Mouse (Mus musculus): ENCODE results near the gene Wdr62. TPM values are rescaled to one million over a fixed set of nuclear protein-coding genes. Genes with fewer than 3 reads are reported as not detected.
"Not testable (repeated sequence)": the region's sequence is repeated elsewhere in the genome, so short reads cannot be mapped to it uniquely, and the experiment has no call there.

Gene Wdr62
- polyA plus RNA-seq, 1 experiment: 12.8 TPM

DNA sequence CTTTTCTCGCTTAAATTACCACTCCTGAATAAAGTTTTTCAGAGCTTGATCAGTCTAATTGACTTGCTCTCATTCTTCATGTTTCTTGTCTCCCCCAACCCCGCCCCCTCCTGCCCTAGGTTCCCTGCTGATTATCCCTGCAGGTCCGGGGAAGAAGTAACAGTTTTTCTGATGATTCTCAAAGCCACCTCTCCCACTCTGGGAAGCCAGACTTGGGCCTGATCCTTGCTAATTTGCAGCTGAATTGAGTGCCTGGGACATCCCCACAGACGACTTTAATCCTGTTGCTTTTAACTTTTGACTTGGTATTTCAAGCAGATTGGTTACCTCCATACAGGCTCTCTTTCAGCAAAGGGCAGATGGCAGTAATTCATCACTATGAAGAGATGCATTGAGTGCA, 69.2 kb downstream of the Wdr62 start:
- H3K4me3 ChIP-seq (ENCODE audit: insufficient read depth, poor library complexity, severe bottlenecking): no peak overlapping the region
- no peaks in the 10 kb centered on the region for H3K27me3 ChIP-seq (ENCODE audit: control insufficient read depth, insufficient read depth, insufficient read length)
- no peaks in the 10 kb centered on the region for H3K79me2 ChIP-seq (ENCODE audit: control insufficient read depth, insufficient read depth)
- no peak overlapping the region for H3ac ChIP-seq (ENCODE audit: control insufficient read depth, insufficient read length, low read depth)
- no peaks in the 10 kb centered on the region for H3K79me3 ChIP-seq (ENCODE audit: low read depth)
- no peak for TF ChIP-seq MYOG (IDR thresholded peaks at IDR 0.05; ENCODE audit: control insufficient read depth, extremely low read depth, insufficient read length)
- no peak for TF ChIP-seq CEBPB (IDR thresholded peaks at IDR 0.05; ENCODE audit: low read depth)
- TF ChIP-seq MYOD1 (IDR thresholded peaks at IDR 0.05; ENCODE audit: control insufficient read depth, insufficient read length, low read depth): no peak
- TF ChIP-seq MAX (IDR thresholded peaks at IDR 0.05): no peak
- no peak for TF ChIP-seq CTCF (IDR thresholded peaks at IDR 0.05; ENCODE audit: control insufficient read depth, insufficient read depth, insufficient read length)
- TF ChIP-seq FOSL1 (IDR thresholded peaks at IDR 0.05; ENCODE audit: insufficient read depth, low read length, poor library complexity, severe bottlenecking): no peak
- no peak for TF ChIP-seq USF1 (IDR thresholded peaks at IDR 0.05; ENCODE audit: low read depth)
- no peaks in the 10 kb centered on the region for H3K36me3 ChIP-seq (ENCODE audit: control insufficient read depth, insufficient read depth)

DNA sequence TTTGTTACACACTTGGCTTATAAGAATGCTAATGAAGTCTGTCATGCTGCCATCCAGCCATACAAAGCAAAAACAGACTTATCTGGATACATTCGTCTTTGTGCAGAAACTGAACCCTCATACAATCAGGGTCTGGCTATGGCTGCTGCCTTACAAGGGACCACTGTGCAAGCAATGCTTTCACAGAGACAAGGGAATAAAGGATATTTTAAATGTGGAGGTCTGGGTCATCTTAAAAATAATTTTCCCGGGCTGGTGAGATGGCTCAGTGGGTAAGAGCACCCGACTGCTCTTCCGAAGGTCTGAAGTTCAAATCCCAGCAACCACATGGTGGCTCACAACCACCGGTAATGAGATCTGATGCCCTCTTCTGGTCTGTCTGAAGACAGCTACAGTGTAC, 73.9 kb downstream of the Wdr62 start:
- H3K36me3 ChIP-seq (ENCODE audit: control insufficient read depth, insufficient read depth); H3ac ChIP-seq (ENCODE audit: control insufficient read depth, insufficient read length, low read depth); H3K79me3 ChIP-seq (ENCODE audit: low read depth); H3K27me3 ChIP-seq (ENCODE audit: control insufficient read depth, insufficient read depth, insufficient read length); H3K4me3 ChIP-seq (ENCODE audit: insufficient read depth, poor library complexity, severe bottlenecking); H3K79me2 ChIP-seq (ENCODE audit: control insufficient read depth, insufficient read depth): not testable (repeated sequence)

GRCm38 (mm10) chr7:30205383-30205782, 74.8 kb downstream of the Wdr62 start:
- Histone ChIP-seq H3K27me3 (ENCODE audit: control insufficient read depth, insufficient read depth, insufficient read length) (no peaks in the 10 kb centered on the region), H3ac (ENCODE audit: control insufficient read depth, insufficient read length, low read depth) (no peak overlapping the region), H3K79me2 (ENCODE audit: control insufficient read depth, insufficient read depth) (no peaks in the 10 kb centered on the region), H3K79me3 (ENCODE audit: low read depth) (no peaks in the 10 kb centered on the region), H3K36me3 (ENCODE audit: control insufficient read depth, insufficient read depth) (no peaks in the 10 kb centered on the region), H3K4me3 (ENCODE audit: insufficient read depth, poor library complexity, severe bottlenecking) (no peak overlapping the region)
- TF ChIP-seq MYOD1 (IDR thresholded peaks at IDR 0.05; ENCODE audit: control insufficient read depth, insufficient read length, low read depth) (no peak), CTCF (IDR thresholded peaks at IDR 0.05; ENCODE audit: control insufficient read depth, insufficient read depth, insufficient read length) (peak; percentile 52)

DNA sequence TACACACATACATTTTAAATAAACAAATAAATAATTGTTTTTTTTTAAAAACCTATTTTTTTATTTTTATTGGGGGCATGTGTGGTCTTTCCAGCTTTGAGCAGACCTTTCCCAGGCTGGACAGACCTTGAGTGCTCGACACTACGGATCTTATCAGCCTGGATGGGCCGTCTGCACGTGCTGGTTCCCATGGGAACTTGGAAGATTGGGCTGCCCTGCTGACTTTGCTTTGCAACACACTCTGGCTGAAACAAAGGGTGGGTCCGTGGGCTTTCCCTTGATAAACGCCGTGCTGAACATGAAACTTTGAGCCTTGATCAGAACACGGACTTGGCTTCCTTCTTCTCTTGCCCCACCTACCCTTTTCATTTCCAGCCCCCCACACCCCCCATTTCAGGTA, 75.8 kb downstream of the Wdr62 start:
- Histone ChIP-seq H3K27me3 (ENCODE audit: control insufficient read depth, insufficient read depth, insufficient read length) (no peaks in the 10 kb centered on the region), H3K36me3 (ENCODE audit: control insufficient read depth, insufficient read depth) (no peaks in the 10 kb centered on the region), H3ac (ENCODE audit: control insufficient read depth, insufficient read length, low read depth) (no peak overlapping the region), H3K79me2 (ENCODE audit: control insufficient read depth, insufficient read depth) (no peaks in the 10 kb centered on the region), H3K79me3 (ENCODE audit: low read depth) (no peaks in the 10 kb centered on the region), H3K4me3 (ENCODE audit: insufficient read depth, poor library complexity, severe bottlenecking) (no peak overlapping the region)
- no peak for TF ChIP-seq CEBPB (IDR thresholded peaks at IDR 0.05; ENCODE audit: low read depth)
- no peak for TF ChIP-seq MYOG (IDR thresholded peaks at IDR 0.05; ENCODE audit: control insufficient read depth, extremely low read depth, insufficient read length)
- TF ChIP-seq MYOD1 (IDR thresholded peaks at IDR 0.05; ENCODE audit: control insufficient read depth, insufficient read length, low read depth): no peak
- no peak for TF ChIP-seq CTCF (IDR thresholded peaks at IDR 0.05; ENCODE audit: control insufficient read depth, insufficient read depth, insufficient read length)
- no peak for TF ChIP-seq FOSL1 (IDR thresholded peaks at IDR 0.05; ENCODE audit: insufficient read depth, low read length, poor library complexity, severe bottlenecking)
- TF ChIP-seq USF1 (IDR thresholded peaks at IDR 0.05; ENCODE audit: low read depth): no peak
- TF ChIP-seq MAX (IDR thresholded peaks at IDR 0.05): no peak

DNA sequence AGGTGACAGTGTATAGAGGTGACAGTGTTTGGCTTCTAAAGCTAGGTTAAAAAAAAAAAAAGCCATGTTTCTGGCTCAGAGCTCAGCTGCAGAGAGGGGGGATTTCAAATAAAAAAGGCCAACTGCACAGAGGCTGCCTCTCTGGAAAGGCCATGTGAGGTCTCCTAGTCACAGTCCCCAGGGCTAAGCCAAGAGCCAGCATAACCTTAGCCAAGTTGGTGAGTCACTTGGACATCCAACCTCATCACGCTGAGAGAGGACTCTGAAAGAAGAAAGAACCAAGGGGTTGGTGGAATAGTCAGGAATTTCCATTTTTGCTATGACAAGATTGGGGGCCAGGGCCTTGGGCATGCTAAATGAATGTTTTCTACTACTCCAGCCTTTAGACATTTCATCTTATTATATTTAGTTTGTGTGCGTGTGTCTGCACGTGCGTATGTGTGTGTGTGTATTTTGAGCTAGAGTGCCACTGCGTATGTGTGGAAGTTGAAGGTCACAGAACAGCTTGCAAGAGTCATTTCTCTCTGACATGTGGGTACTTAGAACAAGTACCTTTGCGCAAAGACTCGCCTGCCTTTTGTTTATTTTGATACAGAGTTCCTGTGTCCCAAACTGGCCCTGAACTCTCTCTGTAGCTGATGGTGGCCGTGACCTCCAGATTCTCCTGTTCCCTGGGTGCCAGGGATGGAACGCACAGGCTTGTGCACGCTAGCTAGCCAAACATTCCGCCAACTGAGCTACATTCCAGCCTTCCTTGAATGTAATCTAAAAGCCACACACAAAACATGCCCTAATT, 77.1 kb downstream of the Wdr62 start:
- Histone ChIP-seq H3K79me2 (ENCODE audit: control insufficient read depth, insufficient read depth) (no peaks in the 10 kb centered on the region), H3K4me3 (ENCODE audit: insufficient read depth, poor library complexity, severe bottlenecking) (no peak overlapping the region), H3ac (ENCODE audit: control insufficient read depth, insufficient read length, low read depth) (no peak overlapping the region), H3K36me3 (ENCODE audit: control insufficient read depth, insufficient read depth) (no peaks in the 10 kb centered on the region), H3K79me3 (ENCODE audit: low read depth) (no peaks in the 10 kb centered on the region), H3K27me3 (ENCODE audit: control insufficient read depth, insufficient read depth, insufficient read length) (no peaks in the 10 kb centered on the region)
- TF ChIP-seq CTCF (IDR thresholded peaks at IDR 0.05; ENCODE audit: control insufficient read depth, insufficient read depth, insufficient read length): no peak
- no peak for TF ChIP-seq MAX (IDR thresholded peaks at IDR 0.05)
- TF ChIP-seq USF1 (IDR thresholded peaks at IDR 0.05; ENCODE audit: low read depth): no peak
- TF ChIP-seq FOSL1 (IDR thresholded peaks at IDR 0.05; ENCODE audit: insufficient read depth, low read length, poor library complexity, severe bottlenecking): no peak
- no peak for TF ChIP-seq MYOD1 (IDR thresholded peaks at IDR 0.05; ENCODE audit: control insufficient read depth, insufficient read length, low read depth)
- TF ChIP-seq CEBPB (IDR thresholded peaks at IDR 0.05; ENCODE audit: low read depth): no peak
- no peak for TF ChIP-seq MYOG (IDR thresholded peaks at IDR 0.05; ENCODE audit: control insufficient read depth, extremely low read depth, insufficient read length)

DNA sequence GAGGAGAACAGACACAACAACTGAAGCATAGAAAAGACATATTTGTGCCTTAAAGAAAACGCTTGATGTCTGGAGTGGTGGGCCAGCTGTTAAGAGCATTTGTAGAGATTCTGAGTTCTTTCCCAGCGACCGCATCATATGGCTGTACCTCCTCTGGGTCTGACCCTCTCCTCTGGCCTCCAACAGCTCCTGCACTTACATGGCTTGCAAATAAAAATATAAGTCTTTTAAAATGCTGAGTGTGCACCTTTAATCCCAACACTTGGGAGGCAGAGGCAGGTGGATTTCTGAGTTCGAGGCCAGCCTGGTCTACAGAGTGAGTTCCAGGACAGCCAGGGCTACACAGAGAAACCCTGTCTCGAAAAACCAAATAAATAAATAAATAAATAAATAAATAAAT, 79.6 kb downstream of the Wdr62 start:
- H3K79me3 ChIP-seq (ENCODE audit: low read depth); H3K36me3 ChIP-seq (ENCODE audit: control insufficient read depth, insufficient read depth); H3ac ChIP-seq (ENCODE audit: control insufficient read depth, insufficient read length, low read depth); H3K27me3 ChIP-seq (ENCODE audit: control insufficient read depth, insufficient read depth, insufficient read length); H3K4me3 ChIP-seq (ENCODE audit: insufficient read depth, poor library complexity, severe bottlenecking); H3K79me2 ChIP-seq (ENCODE audit: control insufficient read depth, insufficient read depth): not testable (repeated sequence)

Data from C2C12 (cell line).